Mouse (Mus musculus): ENCODE results near the gene Sema4d. TPM values are rescaled to one million over a fixed set of nuclear protein-coding genes. Genes with fewer than 3 reads are reported as not detected.

The Sema4d gene
- total RNA-seq, 2 experiments from 2014 or later = 9.6 to 10.2 TPM

- no peak for ATAC-seq (replicated peaks; ENCODE audit: low FRiP score, poor library complexity, severe bottlenecking)
Measured at GRCm38 (mm10) chr13:51758428-51758827, 35.1 kb downstream of the Sema4d start.

- no peak for ATAC-seq (replicated peaks; ENCODE audit: low FRiP score, poor library complexity, severe bottlenecking)
Measured at GRCm38 (mm10) chr13:51757099-51757498, 36.4 kb downstream of the Sema4d start.

- ATAC-seq (replicated peaks; ENCODE audit: low FRiP score, poor library complexity, severe bottlenecking) = peak; percentile 64
Measured at GRCm38 (mm10) chr13:51756563-51756962, 37.0 kb downstream of the Sema4d start.

GRCm38 (mm10) chr13:51756019-51756418 lies 37.5 kb downstream of the Sema4d start:
- ATAC-seq (replicated peaks; ENCODE audit: low FRiP score, poor library complexity, severe bottlenecking) = no peak

- no peak for ATAC-seq (replicated peaks; ENCODE audit: low FRiP score, poor library complexity, severe bottlenecking)
Measured at GRCm38 (mm10) chr13:51755584-51755983, 38.0 kb downstream of the Sema4d start.

- no peak for ATAC-seq (replicated peaks; ENCODE audit: low FRiP score, poor library complexity, severe bottlenecking)
Measured at GRCm38 (mm10) chr13:51754559-51755126, 38.9 kb downstream of the Sema4d start.

- no peak for ATAC-seq (replicated peaks; ENCODE audit: low FRiP score, poor library complexity, severe bottlenecking)
Measured at GRCm38 (mm10) chr13:51753802-51754444, 39.6 kb downstream of the Sema4d start.

GRCm38 (mm10) chr13:51753168-51753465 lies 40.4 kb downstream of the Sema4d start:
- ATAC-seq (replicated peaks; ENCODE audit: low FRiP score, poor library complexity, severe bottlenecking) = no peak

- no peak for ATAC-seq (replicated peaks; ENCODE audit: low FRiP score, poor library complexity, severe bottlenecking)
Measured at GRCm38 (mm10) chr13:51752346-51753167, 41.0 kb downstream of the Sema4d start.

- no peak for ATAC-seq (replicated peaks; ENCODE audit: low FRiP score, poor library complexity, severe bottlenecking)
Measured at GRCm38 (mm10) chr13:51749578-51750345, 43.8 kb downstream of the Sema4d start.

- peak; percentile 94 for ATAC-seq (replicated peaks; ENCODE audit: low FRiP score, poor library complexity, severe bottlenecking)
Measured at GRCm38 (mm10) chr13:51748009-51748552, 45.5 kb downstream of the Sema4d start.

- no peak for ATAC-seq (replicated peaks; ENCODE audit: low FRiP score, poor library complexity, severe bottlenecking)
Measured at GRCm38 (mm10) chr13:51747069-51747468, 46.5 kb downstream of the Sema4d start.

GRCm38 (mm10) chr13:51745862-51746261 lies 47.7 kb downstream of the Sema4d start:
- ATAC-seq (replicated peaks; ENCODE audit: low FRiP score, poor library complexity, severe bottlenecking) = no peak

- ATAC-seq (replicated peaks; ENCODE audit: low FRiP score, poor library complexity, severe bottlenecking) = no peak
Measured at GRCm38 (mm10) chr13:51743855-51744254, 49.7 kb downstream of the Sema4d start.

- ATAC-seq (replicated peaks; ENCODE audit: low FRiP score, poor library complexity, severe bottlenecking) = no peak
Measured at GRCm38 (mm10) chr13:51742551-51743052, 50.9 kb downstream of the Sema4d start.

GRCm38 (mm10) chr13:51740776-51741175 lies 52.8 kb downstream of the Sema4d start:
- ATAC-seq (replicated peaks; ENCODE audit: low FRiP score, poor library complexity, severe bottlenecking) = no peak

- no peak for ATAC-seq (replicated peaks; ENCODE audit: low FRiP score, poor library complexity, severe bottlenecking)
Measured at GRCm38 (mm10) chr13:51739713-51740112, 53.8 kb downstream of the Sema4d start.

- no peak for ATAC-seq (replicated peaks; ENCODE audit: low FRiP score, poor library complexity, severe bottlenecking)
Measured at GRCm38 (mm10) chr13:51738531-51739117, 54.9 kb downstream of the Sema4d start.

GRCm38 (mm10) chr13:51737949-51738513 lies 55.5 kb downstream of the Sema4d start:
- peak; percentile 77 for ATAC-seq (replicated peaks; ENCODE audit: low FRiP score, poor library complexity, severe bottlenecking)

Measured in erythroid progenitor cell, adult 5-6 weeks (primary cell).